Mouse (Mus musculus) ES-Bruce4 (cell line): Measurements from ENCODE around the gene Sdc1. TPM values are rescaled to one million over a fixed set of nuclear protein-coding genes. Genes with fewer than 3 reads are reported as not detected.

Experiments
- H3K27ac ChIP-seq: 2 replicates; pipeline ENCODE4 v1.5.1; 2012; ENCODE audit warnings: low read length, inconsistent platforms; ENCODE audit not compliant: insufficient read depth
- H3K27me3 ChIP-seq: 2 replicates; pipeline ENCODE4 v1.6.1; 2012; ENCODE audit warnings: mild to moderate bottlenecking, low read length, inconsistent platforms; ENCODE audit not compliant: control insufficient read depth, poor library complexity, insufficient read depth, severe bottlenecking
- H3K36me3 ChIP-seq: 2 replicates; pipeline ENCODE4 v1.6.1; 2012; ENCODE audit warnings: inconsistent platforms, mild to moderate bottlenecking, low read length, moderate library complexity; ENCODE audit not compliant: control insufficient read depth, poor library complexity, insufficient read depth, severe bottlenecking
- H3K4me1 ChIP-seq: one replicate; pipeline ENCODE4 v1.8.1; 2011; ENCODE audit warnings: low read length; ENCODE audit not compliant: control insufficient read depth, insufficient read depth
- H3K4me3 ChIP-seq: 2 replicates; pipeline ENCODE4 v1.5.1; 2011; ENCODE audit warnings: low read depth, mild to moderate bottlenecking, low read length
- H3K9ac ChIP-seq: 2 replicates; pipeline ENCODE4 v1.6.1; 2012; ENCODE audit warnings: low read depth, mild to moderate bottlenecking, inconsistent platforms; ENCODE audit not compliant: poor library complexity, severe bottlenecking
- H3K9me3 ChIP-seq: replicated peaks from 2 replicates; pipeline ENCODE4 v1.6.1; 2012; ENCODE audit warnings: mild to moderate bottlenecking, low read length, inconsistent platforms; ENCODE audit not compliant: control insufficient read depth, poor library complexity, insufficient read depth, severe bottlenecking
- CTCF ChIP-seq: IDR thresholded peaks from one replicate; pipeline ENCODE4 v1.8.1; 2011; ENCODE audit warnings: low read depth, low read length
- EP300 ChIP-seq: IDR thresholded peaks from 2 replicates; pipeline ENCODE4 v1.6.1; 2011; ENCODE audit warnings: low read depth, low read length; ENCODE audit not compliant: insufficient read depth
- POLR2A ChIP-seq: IDR thresholded peaks from one replicate; pipeline ENCODE4 v1.8.1; 2011; ENCODE audit warnings: low read length; ENCODE audit not compliant: insufficient read depth
- polyA plus RNA-seq: library from polyadenylated mRNA; stranded (reverse); fragments of >200 nt; gene quantifications from 2 replicates; pipeline ENCODE4 v1.2.4, GENCODE M21; 2011; ENCODE audit warnings: low read depth; ENCODE audit not compliant: missing spikeins, insufficient read depth, insufficient read length

The Sdc1 gene
- polyA plus RNA-seq, 1 experiment, result 41.8 TPM

GRCm38 (mm10) chr12:8810966-8811365, 39.8 kb downstream of the Sdc1 start:
- Histone ChIP-seq H3K27ac (no peak overlapping the region), H3K9ac (no peak overlapping the region), H3K4me3 (no peak overlapping the region), H3K4me1 (no peaks in the 10 kb centered on the region), H3K27me3 (no peaks in the 10 kb centered on the region), H3K9me3 (no peaks in the 10 kb centered on the region), H3K36me3 (no peaks in the 10 kb centered on the region)
- TF ChIP-seq EP300, result no peak
- no peak for TF ChIP-seq POLR2A
- TF ChIP-seq CTCF, result no peak

GRCm38 (mm10) chr12:8811441-8811871, 40.3 kb downstream of the Sdc1 start:
- no peak overlapping the region for H3K9ac ChIP-seq
- no peaks in the 10 kb centered on the region for H3K36me3 ChIP-seq
- no peak for TF ChIP-seq EP300
- TF ChIP-seq POLR2A, result no peak
- TF ChIP-seq CTCF, result no peak
- H3K27me3 ChIP-seq, result no peaks in the 10 kb centered on the region
- no peak overlapping the region for H3K27ac ChIP-seq
- H3K4me3 ChIP-seq, result no peak overlapping the region
- no peaks in the 10 kb centered on the region for H3K4me1 ChIP-seq
- no peaks in the 10 kb centered on the region for H3K9me3 ChIP-seq

- TF ChIP-seq POLR2A (no peak), EP300 (no peak), CTCF (no peak)
- Histone ChIP-seq H3K4me1 (no peaks in the 10 kb centered on the region), H3K4me3 (no peak overlapping the region), H3K9ac (no peak overlapping the region), H3K36me3 (no peaks in the 10 kb centered on the region), H3K27ac (no peak overlapping the region), H3K27me3 (no peaks in the 10 kb centered on the region), H3K9me3 (no peaks in the 10 kb centered on the region)
Measured at GRCm38 (mm10) chr12:8811894-8812560, 40.9 kb downstream of the Sdc1 start.

GRCm38 (mm10) chr12:8817467-8818232, 46.5 kb downstream of the Sdc1 start:
- TF ChIP-seq POLR2A, result no peak
- TF ChIP-seq CTCF, result no peak
- TF ChIP-seq EP300, result no peak
- Histone ChIP-seq H3K36me3 (no peaks in the 10 kb centered on the region), H3K27me3 (no peaks in the 10 kb centered on the region), H3K9me3 (no peaks in the 10 kb centered on the region), H3K9ac (no peak overlapping the region), H3K27ac (no peak overlapping the region), H3K4me3 (no peak overlapping the region), H3K4me1 (no peaks in the 10 kb centered on the region)

GRCm38 (mm10) chr12:8818233-8818672, 47.1 kb downstream of the Sdc1 start:
- Histone ChIP-seq H3K36me3 (no peaks in the 10 kb centered on the region), H3K4me1 (no peaks in the 10 kb centered on the region), H3K9me3 (no peaks in the 10 kb centered on the region), H3K27ac (no peak overlapping the region), H3K4me3 (no peak overlapping the region), H3K9ac (no peak overlapping the region), H3K27me3 (no peaks in the 10 kb centered on the region)
- no peak for TF ChIP-seq CTCF
- no peak for TF ChIP-seq POLR2A
- TF ChIP-seq EP300, result no peak

GRCm38 (mm10) chr12:8824995-8825703, 54.0 kb downstream of the Sdc1 start:
- H3K27ac ChIP-seq, result no peak overlapping the region
- H3K27me3 ChIP-seq, result no peaks in the 10 kb centered on the region
- no peaks in the 10 kb centered on the region for H3K4me1 ChIP-seq
- no peak overlapping the region for H3K4me3 ChIP-seq
- no peak for TF ChIP-seq CTCF
- TF ChIP-seq EP300, result no peak
- no peak for TF ChIP-seq POLR2A
- no peak overlapping the region for H3K9ac ChIP-seq
- H3K9me3 ChIP-seq, result no peaks in the 10 kb centered on the region
- no peaks in the 10 kb centered on the region for H3K36me3 ChIP-seq
